Mouse (Mus musculus): ENCODE measurements around the gene Nfatc2. TPM values are rescaled to one million over a fixed set of nuclear protein-coding genes. Genes with fewer than 3 reads are reported as not detected.

The Nfatc2 gene
- total and polyA plus RNA-seq, 2 experiments from 2014 or later: 7.3 to 7.4 TPM

DNA sequence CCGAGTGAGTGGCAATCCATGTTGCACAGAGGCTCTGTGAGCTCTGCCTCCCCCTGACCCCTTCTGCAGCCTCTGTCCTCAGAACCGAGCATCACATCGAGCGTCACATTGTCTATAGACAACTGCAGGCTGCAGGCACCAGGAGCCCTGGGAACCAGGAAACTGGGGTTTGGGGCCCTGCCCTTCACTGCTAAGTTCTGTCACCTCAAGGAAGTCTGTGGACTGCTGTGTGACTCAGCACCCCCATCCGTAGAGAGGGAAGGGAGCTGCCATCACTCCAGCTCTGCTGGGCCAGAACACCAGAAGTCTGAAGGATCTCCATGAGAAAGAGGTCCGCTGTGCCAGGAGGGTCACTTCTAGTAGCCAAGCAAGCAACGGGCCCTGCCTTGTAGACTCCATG, 84.7 kb downstream of the Nfatc2 start:
- Histone ChIP-seq H3K9me3 (replicated peaks; ENCODE audit: control insufficient read depth, low read length) (0 out of 2 replicates have a peak, but pooled peaks cover 3% of the 10 kb centered on the region), H3K36me3 (replicated peaks; ENCODE audit: control insufficient read depth, insufficient read depth, low read length) (peaks cover 16% of the 10 kb centered on the region; the same call in 1 of the 2 replicates), H3K27ac (ENCODE audit: low read depth) (no peak overlapping the region), H3K4me2 (ENCODE audit: low read depth, low read length) (no peak overlapping the region), H3K9ac (replicated peaks; ENCODE audit: low read depth, low read length) (no peak overlapping the region), H3K4me3 (ENCODE audit: low read depth, low read length) (no peak overlapping the region), H3K27me3 (ENCODE audit: control insufficient read depth, insufficient read depth, low read length) (no peaks in the 10 kb centered on the region), H3K4me1 (ENCODE audit: control insufficient read depth, insufficient read depth) (peaks cover 16% of the 10 kb centered on the region; the same call in 1 of the 2 replicates)
- no peak for TF ChIP-seq EP300 (IDR thresholded peaks at IDR 0.05; ENCODE audit: low read depth)
- no peak for TF ChIP-seq CTCF (IDR thresholded peaks at IDR 0.05; ENCODE audit: low read depth)
- ATAC-seq (ENCODE audit: insufficient read depth, low read depth) (no peak), DNase-seq (ENCODE audit: low spot score) (no peak)
- WGBS: 74% methylated on average over 7 of the region's 7 CpGs

DNA sequence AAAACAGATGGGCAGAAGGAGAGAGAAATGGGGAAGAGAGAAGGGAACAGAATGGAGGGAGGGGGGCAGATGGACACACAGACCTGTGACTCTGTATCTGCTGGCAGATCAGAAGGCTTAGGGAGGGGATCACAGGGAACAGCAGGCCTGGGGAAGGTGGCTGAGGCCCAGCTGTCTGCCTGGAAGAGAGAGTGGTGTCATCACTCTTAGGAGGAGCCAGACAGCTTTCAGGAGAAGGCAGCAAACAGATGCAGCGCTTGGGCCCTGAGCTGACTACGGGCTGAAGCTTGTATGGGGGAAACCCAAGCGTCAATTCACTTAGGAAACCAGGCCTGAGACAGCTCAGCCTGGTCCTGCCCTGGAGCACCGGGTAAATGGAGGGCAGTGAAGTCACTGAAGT, 86.0 kb downstream of the Nfatc2 start:
- DNase-seq (ENCODE audit: low spot score) (no peak), ATAC-seq (ENCODE audit: insufficient read depth, low read depth) (no peak)
- 55% methylated on average over 4 of the region's 4 CpGs for WGBS
- H3K36me3 ChIP-seq (replicated peaks; ENCODE audit: control insufficient read depth, insufficient read depth, low read length): peaks cover 11% of the 10 kb centered on the region; the same call in 1 of the 2 replicates
- TF ChIP-seq CTCF (IDR thresholded peaks at IDR 0.05; ENCODE audit: low read depth) (no peak), EP300 (IDR thresholded peaks at IDR 0.05; ENCODE audit: low read depth) (no peak)
- peaks cover 16% of the 10 kb centered on the region; the same call in 1 of the 2 replicates for H3K4me1 ChIP-seq (ENCODE audit: control insufficient read depth, insufficient read depth)
- H3K9ac ChIP-seq (replicated peaks; ENCODE audit: low read depth, low read length): no peak overlapping the region
- H3K27me3 ChIP-seq (ENCODE audit: control insufficient read depth, insufficient read depth, low read length): no peaks in the 10 kb centered on the region
- H3K4me3 ChIP-seq (ENCODE audit: low read depth, low read length): no peak overlapping the region
- 0 out of 2 replicates have a peak, but pooled peaks cover 4% of the 10 kb centered on the region for H3K9me3 ChIP-seq (replicated peaks; ENCODE audit: control insufficient read depth, low read length)
- no peak overlapping the region for H3K4me2 ChIP-seq (ENCODE audit: low read depth, low read length)
- H3K27ac ChIP-seq (ENCODE audit: low read depth): no peak overlapping the region

DNA sequence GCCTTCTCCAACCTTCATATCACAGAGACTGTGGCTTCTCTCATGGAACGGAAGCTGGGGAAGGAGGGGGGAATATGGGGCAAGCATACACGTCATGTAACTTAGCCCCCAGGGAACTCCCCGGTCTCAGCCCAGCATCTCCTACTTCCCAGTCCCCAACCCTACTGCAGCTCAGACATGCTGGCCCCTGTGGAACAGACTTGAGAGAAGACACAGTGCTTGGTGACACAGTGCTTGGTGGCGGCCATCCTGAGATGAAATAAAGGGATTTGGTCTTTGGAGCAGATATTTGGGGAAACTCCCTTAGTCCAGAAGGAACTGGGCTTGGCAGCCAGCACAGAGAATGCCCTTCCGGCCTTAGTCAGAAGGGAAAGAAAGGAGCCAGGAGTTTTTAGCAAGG, 87.3 kb downstream of the Nfatc2 start:
- H3K9me3 ChIP-seq (replicated peaks; ENCODE audit: control insufficient read depth, low read length): 0 out of 2 replicates have a peak, but pooled peaks cover 4% of the 10 kb centered on the region
- ATAC-seq (ENCODE audit: insufficient read depth, low read depth) (no peak), DNase-seq (ENCODE audit: low spot score) (no peak)
- peaks cover 10% of the 10 kb centered on the region; the same call in 1 of the 2 replicates for H3K36me3 ChIP-seq (replicated peaks; ENCODE audit: control insufficient read depth, insufficient read depth, low read length)
- H3K4me3 ChIP-seq (ENCODE audit: low read depth, low read length): no peak overlapping the region
- H3K9ac ChIP-seq (replicated peaks; ENCODE audit: low read depth, low read length): no peak overlapping the region
- peaks cover 6% of the 10 kb centered on the region; the same call in 1 of the 2 replicates for H3K4me1 ChIP-seq (ENCODE audit: control insufficient read depth, insufficient read depth)
- no peak overlapping the region for H3K27ac ChIP-seq (ENCODE audit: low read depth)
- H3K4me2 ChIP-seq (ENCODE audit: low read depth, low read length): no peak overlapping the region
- no peaks in the 10 kb centered on the region for H3K27me3 ChIP-seq (ENCODE audit: control insufficient read depth, insufficient read depth, low read length)
- TF ChIP-seq EP300 (IDR thresholded peaks at IDR 0.05; ENCODE audit: low read depth) (no peak), CTCF (IDR thresholded peaks at IDR 0.05; ENCODE audit: low read depth) (no peak)
- 73% methylated on average over 5 of the region's 5 CpGs for WGBS

DNA sequence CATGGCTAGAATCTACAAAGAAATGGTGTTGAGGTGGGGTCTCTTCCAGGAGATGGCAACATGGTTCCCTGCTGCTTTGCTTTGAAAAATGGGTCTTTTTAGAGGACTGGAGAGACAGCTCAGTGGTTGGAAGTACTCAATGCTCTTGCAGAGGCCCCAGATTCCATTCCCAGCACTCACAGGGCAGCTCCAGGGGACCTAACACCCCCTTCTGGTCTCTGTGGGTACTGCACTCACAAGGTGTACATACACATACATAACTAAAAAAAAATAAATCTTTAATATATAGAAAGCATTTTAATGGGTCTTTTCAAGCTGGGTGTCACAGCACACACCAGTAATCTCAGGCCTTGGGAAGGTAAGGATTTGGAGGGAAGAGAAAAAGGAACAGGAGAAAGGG, 89.9 kb downstream of the Nfatc2 start:
- Histone ChIP-seq H3K9ac (replicated peaks; ENCODE audit: low read depth, low read length) (no peak overlapping the region), H3K27ac (ENCODE audit: low read depth) (no peak overlapping the region), H3K9me3 (replicated peaks; ENCODE audit: control insufficient read depth, low read length) (0 out of 2 replicates have a peak, but pooled peaks cover 4% of the 10 kb centered on the region), H3K36me3 (replicated peaks; ENCODE audit: control insufficient read depth, insufficient read depth, low read length) (peaks cover 6% of the 10 kb centered on the region; the same call in 1 of the 2 replicates), H3K4me1 (ENCODE audit: control insufficient read depth, insufficient read depth) (no peaks in the 10 kb centered on the region), H3K4me2 (ENCODE audit: low read depth, low read length) (no peak overlapping the region), H3K27me3 (ENCODE audit: control insufficient read depth, insufficient read depth, low read length) (no peaks in the 10 kb centered on the region), H3K4me3 (ENCODE audit: low read depth, low read length) (no peak overlapping the region)
- no peak for TF ChIP-seq EP300 (IDR thresholded peaks at IDR 0.05; ENCODE audit: low read depth)
- no peak for TF ChIP-seq CTCF (IDR thresholded peaks at IDR 0.05; ENCODE audit: low read depth)
- no peak for ATAC-seq (ENCODE audit: insufficient read depth, low read depth)
- DNase-seq (ENCODE audit: low spot score): no peak

DNA sequence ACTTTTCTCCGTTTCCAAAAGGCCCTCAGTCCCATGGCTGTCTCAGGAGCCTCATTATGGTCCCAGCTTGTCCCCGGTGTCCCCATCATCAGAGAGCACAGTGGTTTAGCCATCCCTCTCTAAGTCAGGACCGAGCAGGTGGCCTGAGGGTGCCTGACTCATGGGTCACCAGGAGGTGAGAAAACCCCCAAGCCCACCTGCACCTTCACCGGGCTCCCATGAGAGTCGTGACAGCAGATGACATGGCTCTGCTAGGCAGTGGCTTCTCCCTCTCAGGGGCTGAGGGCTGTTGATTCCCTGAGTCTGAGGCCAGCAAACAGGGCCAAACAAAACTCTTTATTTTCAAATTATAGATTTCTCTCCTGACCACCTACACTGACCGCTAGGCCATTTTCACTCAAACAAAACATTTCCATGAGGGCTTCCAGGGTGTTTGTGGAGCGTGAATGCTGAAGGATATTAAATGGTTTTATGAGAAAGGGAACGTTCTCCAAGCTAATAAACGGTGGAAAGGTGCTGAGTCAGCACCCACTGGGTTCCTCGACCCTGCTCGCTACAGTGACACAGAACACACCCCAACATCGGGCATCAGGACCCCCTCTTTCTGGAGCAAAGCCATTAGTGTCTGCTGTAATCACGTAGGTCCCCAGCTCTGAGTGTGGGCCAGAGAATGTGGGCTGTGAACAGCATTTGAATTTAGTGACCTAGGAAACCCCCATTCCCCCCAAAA, 92.8 kb downstream of the Nfatc2 start:
- Histone ChIP-seq H3K27me3 (ENCODE audit: control insufficient read depth, insufficient read depth, low read length) (no peaks in the 10 kb centered on the region), H3K4me2 (ENCODE audit: low read depth, low read length) (no peak overlapping the region), H3K4me1 (ENCODE audit: control insufficient read depth, insufficient read depth) (no peaks in the 10 kb centered on the region), H3K27ac (ENCODE audit: low read depth) (no peak overlapping the region), H3K36me3 (replicated peaks; ENCODE audit: control insufficient read depth, insufficient read depth, low read length) (peaks cover 21% of the 10 kb centered on the region; the same call in 1 of the 2 replicates), H3K9ac (replicated peaks; ENCODE audit: low read depth, low read length) (no peak overlapping the region), H3K9me3 (replicated peaks; ENCODE audit: control insufficient read depth, low read length) (0 out of 2 replicates have a peak, but pooled peaks cover 4% of the 10 kb centered on the region), H3K4me3 (ENCODE audit: low read depth, low read length) (no peak overlapping the region)
- ATAC-seq (ENCODE audit: insufficient read depth, low read depth) (no peak), DNase-seq (ENCODE audit: low spot score) (no peak)
- TF ChIP-seq EP300 (IDR thresholded peaks at IDR 0.05; ENCODE audit: low read depth) (no peak), CTCF (IDR thresholded peaks at IDR 0.05; ENCODE audit: low read depth) (no peak)
- WGBS: 86% methylated on average over 13 of the region's 13 CpGs

All from heart, postnatal 0 days (tissue).